Mouse (Mus musculus) heart, postnatal 25 days (tissue): ENCODE results near the gene Ppm1b. TPM values are rescaled to one million over a fixed set of nuclear protein-coding genes. Genes with fewer than 3 reads are reported as not detected.
"Not testable (repeated sequence)": the region's sequence is repeated elsewhere in the genome, so short reads cannot be mapped to it uniquely, and the experiment has no call there.

Experiments
- DNase-seq: peaks from one replicate; pipeline ENCODE4 v3.0.0; 2022; ENCODE audit warnings: low spot score
- intact Hi-C: fragments of 180-260 bp; cut with DNase I; formaldehyde crosslinking; loops from one replicate; pipeline ENCODE4 v1.15.1; 2025
- total RNA-seq, 2 experiments: library from RNA; stranded (reverse); gene quantifications; 2 replicates each; pipeline ENCODE4 v1.2.3; 2021

Gene Ppm1b
- total RNA-seq: 100 to 1,000 TPM; 116 to 119 TPM

DNA sequence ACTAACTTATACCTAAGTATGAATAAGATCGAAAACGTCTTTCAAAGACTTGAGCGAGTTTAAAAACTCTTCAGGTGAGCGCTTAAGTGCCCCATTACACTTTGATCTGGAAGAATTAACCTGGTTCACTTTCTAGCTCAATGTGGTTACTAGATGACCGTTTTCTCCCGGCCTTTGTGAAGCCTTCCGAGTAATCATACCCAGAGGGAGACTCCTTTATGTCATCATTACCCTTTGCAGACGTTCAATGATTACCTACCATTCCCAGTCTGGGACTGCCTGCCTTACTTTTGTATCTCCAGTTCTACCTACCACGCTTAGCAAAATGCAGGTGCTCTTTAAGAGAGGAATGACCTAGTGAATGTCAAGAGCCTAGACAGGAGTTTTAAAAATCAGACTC is at the start of gene Ppm1b:
Gene Ppm1b (plus strand): TSS at position 301 of the 400 bp plus-strand sequence.
- intact Hi-C loops: loop anchor here (5.0 to 10.0 kb wide), 4 partner anchors 66 to 162 kb away; partner anchors contain the start of genes Camkmt, Lrpprc and Prepl
- DNase-seq: no peak

- DNase-seq: no peak
- intact Hi-C loops: no loop called here
Observed at GRCm38 (mm10) chr17:84921666-84922376, 34.7 kb upstream of the Ppm1b start.

DNA sequence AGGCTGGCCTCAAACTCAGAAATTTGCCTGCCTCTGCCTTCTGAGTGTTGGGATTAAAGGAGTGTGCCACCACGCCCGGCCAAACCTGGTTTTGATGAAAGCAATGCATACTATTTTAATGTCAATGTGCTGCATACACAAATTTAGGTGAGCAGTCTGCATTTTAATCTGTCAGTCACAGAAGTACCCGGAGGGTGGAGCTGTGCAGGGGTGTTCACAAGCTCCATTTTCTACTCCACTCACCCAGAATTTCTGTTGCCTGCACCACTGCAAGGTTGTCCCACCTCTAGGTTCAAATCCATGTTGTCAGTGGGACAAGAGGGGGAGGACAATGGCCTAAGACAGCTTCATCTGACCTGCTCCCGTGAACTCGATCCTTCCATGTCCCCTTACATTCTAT is 31.8 kb upstream of the Ppm1b start:
- intact Hi-C loops: no loop called here
- DNase-seq: no peak

DNA sequence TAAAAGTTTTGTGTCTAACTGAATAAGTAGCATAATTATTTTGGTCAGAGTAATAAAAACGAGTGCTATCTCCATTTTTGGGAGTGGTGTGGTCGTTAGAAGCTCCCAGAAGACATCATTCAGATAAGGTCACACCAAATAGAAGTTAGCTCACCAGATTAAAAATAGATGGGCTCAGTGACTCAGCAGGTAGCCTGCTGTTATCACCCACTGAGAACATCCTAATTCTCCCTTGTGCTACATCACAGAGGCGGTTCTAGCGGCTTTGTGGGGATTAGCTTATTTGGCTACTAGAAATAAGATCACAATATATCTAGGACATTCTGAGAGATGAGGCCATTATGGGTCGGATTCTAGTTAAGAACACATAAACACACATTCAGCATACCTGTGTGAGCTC is 30.3 kb upstream of the Ppm1b start:
- DNase-seq: no peak
- intact Hi-C loops: no loop called here

DNA sequence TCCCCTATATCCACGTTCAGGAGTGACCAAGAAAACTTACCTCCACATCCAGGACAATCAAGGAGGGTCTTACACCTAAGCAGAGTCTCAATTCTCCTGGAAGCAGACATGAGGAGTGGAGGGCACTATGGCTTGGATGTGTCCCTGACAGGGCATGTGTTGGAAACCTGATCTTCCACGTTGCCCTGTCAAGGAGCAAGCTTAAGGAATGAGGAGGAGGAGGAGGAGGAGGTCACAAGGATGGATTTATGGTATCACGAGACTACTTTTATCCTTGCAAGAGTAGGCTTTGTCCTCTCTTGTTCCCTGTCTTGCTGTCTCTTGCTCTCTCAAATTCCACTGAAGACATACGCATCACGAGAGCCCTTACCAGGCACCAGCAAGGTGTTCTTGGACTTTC is 29.0 kb upstream of the Ppm1b start:
- intact Hi-C loops: no loop called here
- DNase-seq: no peak

DNA sequence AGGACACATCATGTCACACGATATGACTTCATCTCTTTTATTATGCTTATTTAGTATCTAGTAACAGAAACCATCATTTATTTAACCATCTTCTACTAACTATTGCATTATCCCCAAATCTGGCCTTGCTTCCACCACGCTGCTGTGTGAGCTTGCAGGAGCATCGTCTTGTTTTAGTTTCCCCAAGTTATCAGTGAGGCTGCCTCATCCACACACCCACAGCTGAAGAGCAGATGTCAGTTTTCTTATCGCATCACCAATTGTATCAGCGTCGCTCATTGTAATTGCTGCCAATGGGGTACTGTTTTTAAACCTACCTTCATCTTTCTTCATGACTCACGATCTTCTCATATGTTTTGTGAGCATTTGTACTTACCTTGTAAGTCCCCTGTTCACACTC is 23.6 kb upstream of the Ppm1b start:
- intact Hi-C loops: no loop called here

DNA sequence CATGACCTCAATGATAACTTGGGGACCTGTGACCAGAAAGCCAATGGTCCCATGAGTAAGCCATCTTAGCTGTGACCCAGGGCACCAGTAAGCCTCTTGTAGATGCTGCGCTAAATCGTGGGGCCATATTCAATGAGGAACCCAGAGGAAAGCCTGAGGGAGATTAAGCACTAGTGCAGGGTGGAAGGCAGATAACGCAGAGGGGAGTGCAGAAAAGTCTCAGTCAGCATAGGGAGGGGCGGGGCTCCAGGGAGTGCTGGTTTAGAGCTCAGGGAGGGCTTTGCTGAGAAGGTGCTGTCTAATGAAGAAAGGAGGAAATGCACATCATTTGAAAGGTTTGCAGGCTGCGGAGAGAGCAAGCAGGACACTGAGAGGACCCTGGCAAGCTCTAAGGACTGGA is 22.6 kb upstream of the Ppm1b start:
- intact Hi-C loops: no loop called here
- DNase-seq: no peak

More for the DNA sequence above, 23.6 kb upstream of the Ppm1b start:
- DNase-seq: no peak

GRCm38 (mm10) chr17:84935620-84936019 is 20.9 kb upstream of the Ppm1b start:
- DNase-seq, intact Hi-C loops: not testable (repeated sequence)

DNA sequence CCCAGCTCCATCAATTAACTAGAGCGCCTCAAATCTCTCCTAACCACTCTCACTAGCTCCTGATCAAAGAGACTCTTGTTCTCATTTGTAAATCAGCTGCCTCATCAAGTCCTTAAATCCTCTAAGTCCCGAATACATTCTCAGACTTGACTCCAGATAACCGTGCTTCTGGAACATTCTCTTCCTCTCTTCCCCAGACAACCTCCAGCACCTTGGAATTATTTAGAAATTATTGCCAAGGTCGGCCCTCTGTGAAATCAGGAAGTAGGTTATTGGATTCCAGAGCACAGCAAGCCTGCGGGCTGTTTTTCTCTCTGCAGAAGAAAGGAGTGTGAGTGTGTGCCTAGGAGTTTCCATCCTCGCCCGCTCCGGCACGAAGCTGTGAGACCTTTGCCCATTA is 20.2 kb upstream of the Ppm1b start:
- intact Hi-C loops: no loop called here
- DNase-seq: no peak

- DNase-seq: no peak
- intact Hi-C loops: no loop called here
Observed at GRCm38 (mm10) chr17:84936809-84937208, 19.7 kb upstream of the Ppm1b start.

DNA sequence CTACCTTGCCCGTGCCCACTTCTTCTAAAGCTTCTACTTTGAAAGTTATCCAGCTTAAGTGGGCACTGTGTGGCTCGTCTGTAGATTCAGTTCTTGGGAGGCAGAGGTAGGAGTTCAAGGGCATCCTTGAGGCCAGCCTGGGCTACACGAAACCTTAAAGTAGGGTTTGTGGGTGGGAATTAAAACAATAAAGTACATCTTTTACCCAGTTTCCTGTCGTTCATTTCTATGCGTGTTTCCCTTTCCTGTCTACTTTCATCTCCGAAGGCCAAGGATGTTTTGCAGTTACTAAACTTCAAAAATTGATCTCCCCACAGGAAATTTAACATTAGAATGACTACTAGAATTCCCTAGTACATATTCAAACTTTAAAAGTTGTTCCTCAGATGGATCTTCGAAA is 19.3 kb upstream of the Ppm1b start:
- no peak for DNase-seq
- intact Hi-C loops: no loop called here

DNA sequence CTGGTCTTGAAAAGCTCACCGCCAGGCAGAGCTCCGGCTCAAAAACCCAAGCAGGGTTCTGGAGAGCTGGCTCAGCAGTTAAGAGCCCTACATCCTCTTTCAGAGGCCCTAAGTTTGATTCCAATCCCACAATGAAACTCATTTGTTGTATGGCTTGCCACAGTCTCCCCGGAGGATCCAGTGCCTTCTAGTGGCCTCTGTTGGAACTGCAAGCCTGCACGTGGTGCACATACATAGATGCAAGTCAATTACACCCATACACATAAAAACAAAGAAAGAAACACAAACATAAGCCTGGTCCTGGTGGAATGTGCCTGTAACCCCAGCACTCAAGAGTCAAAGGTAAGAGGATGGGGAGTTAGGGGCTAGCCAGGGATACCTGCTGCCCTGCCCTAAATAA is 18.3 kb upstream of the Ppm1b start:
- DNase-seq: no peak
- intact Hi-C loops: no loop called here

DNA sequence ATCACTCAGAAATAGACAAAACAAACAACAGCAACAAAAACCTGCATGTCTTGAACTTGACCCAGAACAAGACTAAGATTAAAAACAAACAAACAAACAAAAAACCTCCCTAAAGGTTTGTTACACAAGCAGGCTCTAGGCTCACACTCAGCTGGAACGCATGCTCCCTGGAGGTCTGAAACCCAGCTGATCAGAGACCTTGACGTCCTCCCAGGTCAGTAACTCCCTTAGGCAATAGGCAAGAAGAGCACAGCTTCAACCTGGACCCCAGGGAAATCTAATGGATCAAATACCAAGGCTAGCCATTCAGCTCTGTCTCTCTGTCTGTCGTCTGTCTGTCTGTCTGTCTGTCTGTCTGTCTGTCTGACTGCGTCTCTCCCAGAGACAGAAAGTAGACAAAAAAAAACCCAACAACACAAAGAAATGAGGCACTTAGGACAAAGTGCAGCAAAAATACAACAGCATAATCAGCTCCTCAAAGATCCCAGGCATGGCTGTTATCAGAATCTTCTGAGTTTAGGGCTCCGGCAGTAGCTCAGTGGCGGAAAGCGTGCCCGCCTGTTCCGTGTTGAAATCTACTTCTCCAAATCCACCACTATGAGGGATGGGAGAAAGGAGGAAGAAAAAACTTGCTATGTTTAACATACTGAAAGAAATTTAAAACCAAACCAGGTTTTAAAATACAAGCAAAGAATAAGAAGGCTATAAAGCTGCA is 16.4 kb upstream of the Ppm1b start:
- intact Hi-C loops: no loop called here
- no peak for DNase-seq

- intact Hi-C loops: no loop called here
- no peak for DNase-seq
Observed at GRCm38 (mm10) chr17:84941291-84941868, 15.2 kb upstream of the Ppm1b start.

- intact Hi-C loops: no loop called here
Observed at GRCm38 (mm10) chr17:84942358-84943032, 14.0 kb upstream of the Ppm1b start.

DNA sequence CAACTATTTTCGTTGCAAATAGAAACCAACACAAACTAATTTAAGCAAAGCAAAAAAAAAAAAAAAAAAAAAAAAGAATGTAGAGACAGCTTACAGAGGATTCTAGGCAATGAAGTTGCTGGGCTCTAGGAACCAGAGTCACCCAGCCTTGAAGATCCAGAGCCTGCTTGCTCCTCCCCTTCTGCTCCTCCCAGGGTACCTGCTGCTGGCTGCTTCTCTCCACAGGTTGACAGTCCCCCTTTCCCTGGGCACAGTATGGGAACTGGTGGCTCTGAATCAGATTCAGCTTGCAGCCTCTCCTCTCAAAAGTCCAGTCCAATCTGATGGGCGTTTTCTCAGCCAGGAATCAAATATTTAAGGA is 13.5 kb upstream of the Ppm1b start:
- intact Hi-C loops: no loop called here
- no peak for DNase-seq

More at GRCm38 (mm10) chr17:84942358-84943032, 14.0 kb upstream of the Ppm1b start:
- no peak for DNase-seq

DNA sequence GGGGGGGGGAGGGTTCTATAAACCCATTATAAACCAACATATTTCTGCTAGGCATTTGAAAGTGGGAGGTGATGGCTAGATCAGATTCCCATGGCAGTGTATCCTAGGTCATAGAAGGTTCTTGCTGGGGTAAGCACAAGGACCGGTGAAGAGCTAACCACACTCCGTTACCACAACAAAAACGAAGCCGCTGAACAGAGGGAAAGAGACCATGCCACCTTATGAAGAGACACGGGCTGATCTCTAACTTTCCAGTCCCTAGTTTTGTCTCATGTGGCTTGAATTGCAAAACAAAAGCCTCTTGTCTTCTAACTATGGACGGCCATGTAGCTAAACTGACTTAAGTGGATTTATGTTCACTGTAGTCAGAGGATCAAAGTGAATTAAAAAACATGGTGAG is 12.2 kb upstream of the Ppm1b start:
- intact Hi-C loops: no loop called here
- DNase-seq: no peak

DNA sequence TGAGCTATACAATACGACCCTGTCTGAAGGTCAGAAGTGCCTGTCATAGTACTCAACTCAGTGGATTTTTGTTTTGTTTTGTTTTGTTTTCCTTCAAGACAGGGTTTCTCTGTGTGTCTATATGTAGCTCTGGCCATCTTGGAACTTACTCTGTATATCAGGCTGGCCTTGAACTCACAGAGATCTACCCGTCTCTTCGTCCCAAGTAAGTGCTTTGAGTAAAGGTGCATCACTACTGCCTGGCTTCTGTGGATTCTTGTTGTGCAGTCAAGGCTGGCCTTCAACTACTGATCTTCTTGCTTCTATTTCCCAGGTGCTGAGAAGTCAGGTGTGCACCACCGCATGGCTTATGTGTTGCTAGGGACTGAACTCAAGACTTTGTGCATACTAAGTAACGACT is 4.0 kb upstream of the Ppm1b start:
- intact Hi-C loops: loop anchor here (10.0 kb wide), 1 partner anchor 158 kb away; the partner anchor contains the start of gene Lrpprc
- no peak for DNase-seq

DNA sequence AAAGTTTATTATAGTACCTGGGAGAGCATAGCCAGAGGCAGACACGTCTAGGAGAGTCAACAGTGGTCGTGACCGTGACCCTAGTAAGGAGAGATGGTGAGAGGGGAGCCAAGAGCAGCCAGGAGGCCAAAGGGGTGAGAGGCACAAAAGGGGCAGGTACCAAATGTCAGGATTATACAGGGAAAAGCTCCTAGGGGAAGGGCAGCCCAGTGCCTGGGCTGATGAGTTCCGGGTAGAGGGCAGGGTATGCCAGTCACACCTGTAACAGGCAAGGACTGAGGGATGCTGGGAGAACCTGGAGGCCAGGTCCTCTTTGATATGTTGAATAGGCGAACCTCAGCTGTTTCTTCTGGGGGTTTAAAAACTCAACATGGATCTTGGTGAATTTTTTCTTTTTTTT is 2.8 kb upstream of the Ppm1b start:
- intact Hi-C loops: loop anchor here (10.0 kb wide), 1 partner anchor 159 kb away; the partner anchor contains the start of gene Lrpprc
- DNase-seq: no peak

GRCm38 (mm10) chr17:84954881-84955280 is 1.7 kb upstream of the Ppm1b start:
- no peak for DNase-seq
- intact Hi-C loops: loop anchor here (5.0 to 10.0 kb wide), 4 partner anchors 67 to 160 kb away; partner anchors contain the start of genes Camkmt, Lrpprc and Prepl
